Mouse (Mus musculus) E14TG2a.4 (cell line): ENCODE data around the gene Fam222b.
A peak's percentile ranks its signal among the peaks of the same experiment; 100 is the strongest.

Source experiments
- H3K27me3 ChIP-seq: 2 replicates; pipeline ENCODE4 v1.6.1; 2014; ENCODE audit warnings: low read length, control low read depth; ENCODE audit not compliant: insufficient read depth
- H3K36me3 ChIP-seq: 2 replicates; pipeline ENCODE4 v1.6.1; 2014; ENCODE audit warnings: low read length, control low read depth; ENCODE audit not compliant: insufficient read depth
- H3K4me1 ChIP-seq: replicated peaks from 2 replicates; pipeline ENCODE4 v1.6.1; 2014; ENCODE audit warnings: low read depth, low read length, control low read depth
- H3K4me3 ChIP-seq: replicated peaks from 2 replicates; pipeline ENCODE4 v1.5.1; 2014; ENCODE audit warnings: mild to moderate bottlenecking, low read length
- H3K9me3 ChIP-seq: 2 replicates; pipeline ENCODE4 v1.6.1; 2014; ENCODE audit warnings: low read length, control low read depth
- CTCF ChIP-seq: conservative IDR thresholded peaks from 2 replicates; pipeline ENCODE4 v1.5.1; 2014; ENCODE audit warnings: low read length
- NANOG ChIP-seq: IDR thresholded peaks from 2 replicates; pipeline ENCODE4 v1.6.1; 2014; ENCODE audit warnings: borderline replicate concordance, low read length, mixed read lengths
- POU5F1 ChIP-seq: IDR thresholded peaks from 2 replicates; pipeline ENCODE4 v1.6.1; 2014; ENCODE audit warnings: low read length, borderline replicate concordance

Fam222b gene

DNA sequence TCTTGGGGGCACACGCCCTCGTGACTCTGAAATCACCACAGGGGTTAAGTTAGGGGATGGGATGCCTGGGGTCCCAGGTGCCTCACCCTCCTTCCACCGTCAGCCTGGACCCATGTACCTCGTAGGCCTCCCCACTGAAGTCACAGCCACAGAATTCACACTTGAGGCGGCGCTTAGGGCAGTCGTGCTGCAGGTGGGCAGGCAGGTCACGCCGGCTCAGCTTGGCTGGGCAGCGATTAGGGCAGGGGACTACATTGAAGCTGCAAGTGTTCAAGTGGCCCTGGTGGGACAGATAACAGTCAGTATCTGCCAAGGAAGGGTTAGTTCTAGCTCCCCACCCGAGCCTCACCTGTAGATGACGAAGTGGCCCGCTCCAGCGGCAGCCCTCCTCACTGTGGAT is 66.7 kb downstream of the Fam222b start:
- Histone ChIP-seq H3K36me3 (peaks cover 75% of the 10 kb centered on the region), H3K4me1 (peaks cover 84% of the 10 kb centered on the region), H3K9me3 (no peaks in the 10 kb centered on the region), H3K4me3 (0 out of 2 replicates have a peak overlapping the region, but pooled peaks have one; percentile 52), H3K27me3 (no peaks in the 10 kb centered on the region)
- TF ChIP-seq NANOG (no peak), POU5F1 (no peak), CTCF (no peak)

GRCm38 (mm10) chr11:78161968-78162367 is 67.5 kb downstream of the Fam222b start:
- H3K4me1 ChIP-seq = peaks cover 85% of the 10 kb centered on the region
- H3K27me3 ChIP-seq = no peaks in the 10 kb centered on the region
- TF ChIP-seq CTCF (no peak), NANOG (no peak), POU5F1 (no peak)
- H3K9me3 ChIP-seq = no peaks in the 10 kb centered on the region
- peaks cover 67% of the 10 kb centered on the region for H3K36me3 ChIP-seq
- peak overlapping the region; percentile 98 for H3K4me3 ChIP-seq

- Histone ChIP-seq H3K9me3 (no peaks in the 10 kb centered on the region), H3K4me3 (peak overlapping the region; percentile 98), H3K36me3 (peaks cover 66% of the 10 kb centered on the region)
Measured at GRCm38 (mm10) chr11:78162504-78162903, 68.0 kb downstream of the Fam222b start.

DNA sequence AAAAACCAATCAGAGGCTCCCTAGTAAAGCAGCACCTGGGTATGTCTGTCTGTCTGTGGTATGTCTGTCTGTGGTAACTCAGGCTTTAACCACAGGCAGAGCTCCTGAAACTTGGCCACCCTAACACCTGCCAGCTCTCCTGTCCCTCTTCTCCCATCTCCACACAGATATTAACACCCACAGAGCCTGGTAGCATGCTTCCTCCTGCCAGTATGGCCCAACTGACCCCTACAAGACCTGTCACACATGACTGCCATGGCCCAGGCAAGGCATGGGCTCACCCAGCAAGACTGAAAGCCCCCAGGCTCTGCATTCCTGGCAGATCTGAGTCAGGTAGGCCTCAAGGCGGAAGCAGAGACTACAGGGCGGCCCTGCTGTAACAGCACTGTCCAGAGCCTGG is 68.6 kb downstream of the Fam222b start:
- H3K4me1 ChIP-seq = peaks cover 85% of the 10 kb centered on the region
- H3K36me3 ChIP-seq = peaks cover 66% of the 10 kb centered on the region
- no peaks in the 10 kb centered on the region for H3K9me3 ChIP-seq
- no peaks in the 10 kb centered on the region for H3K27me3 ChIP-seq
- TF ChIP-seq NANOG (no peak), POU5F1 (no peak), CTCF (no peak)
- H3K4me3 ChIP-seq = peak overlapping the region; percentile 98

More at GRCm38 (mm10) chr11:78162504-78162903, 68.0 kb downstream of the Fam222b start:
- H3K4me1 ChIP-seq = peaks cover 85% of the 10 kb centered on the region
- H3K27me3 ChIP-seq = no peaks in the 10 kb centered on the region
- no peak for TF ChIP-seq CTCF
- no peak for TF ChIP-seq POU5F1
- no peak for TF ChIP-seq NANOG

DNA sequence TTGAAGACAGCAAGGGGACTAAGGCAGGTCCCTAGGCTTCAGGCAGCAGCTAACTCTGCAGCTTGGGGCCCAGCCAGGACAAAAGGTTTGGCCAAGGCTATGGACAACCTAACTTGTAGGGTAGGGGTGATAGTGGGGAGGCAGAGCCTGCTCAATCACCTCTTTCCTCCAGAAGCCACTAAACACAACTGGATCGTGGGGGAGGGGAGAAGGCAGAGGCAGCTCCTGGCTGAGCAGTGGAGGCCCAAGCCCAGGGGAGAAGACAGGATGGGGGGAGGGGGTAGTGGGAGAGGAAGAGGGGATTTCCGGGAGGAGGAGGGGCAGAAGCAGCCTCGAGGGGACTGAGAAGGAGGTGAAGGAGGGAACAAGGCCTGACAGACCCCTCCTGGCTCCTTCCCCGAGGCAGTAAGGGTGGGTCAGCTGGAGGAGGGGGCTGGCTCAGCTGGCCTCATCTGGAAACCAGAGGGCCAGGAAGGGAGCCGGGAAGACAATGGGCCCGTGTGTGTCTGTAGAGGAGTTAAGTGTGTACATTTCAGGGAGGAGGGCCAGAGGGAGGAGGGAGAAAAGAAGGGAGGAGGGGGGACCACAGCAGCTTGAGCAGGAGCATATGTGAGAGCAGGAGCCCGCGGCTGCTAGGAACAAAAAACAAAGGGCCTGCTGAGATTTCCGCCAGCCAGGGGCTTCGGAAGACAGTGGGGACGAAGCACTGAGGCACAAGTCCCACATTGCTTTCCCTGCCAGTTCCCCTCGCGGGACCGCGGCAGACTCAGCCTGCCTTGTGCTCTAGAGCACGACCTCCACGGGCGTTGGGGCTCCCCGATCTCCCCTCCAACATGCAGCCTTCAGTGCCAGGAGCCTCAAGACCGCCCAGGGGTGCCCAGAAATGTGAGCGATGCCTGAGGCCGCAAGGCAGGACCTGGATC is 69.5 kb downstream of the Fam222b start:
- peaks cover 57% of the 10 kb centered on the region for H3K36me3 ChIP-seq
- no peaks in the 10 kb centered on the region for H3K27me3 ChIP-seq
- no peaks in the 10 kb centered on the region for H3K9me3 ChIP-seq
- TF ChIP-seq CTCF = no peak
- no peak for TF ChIP-seq NANOG
- TF ChIP-seq POU5F1 = no peak
- H3K4me1 ChIP-seq = peaks cover 85% of the 10 kb centered on the region
- H3K4me3 ChIP-seq = peak overlapping the region; percentile 98

- no peak for TF ChIP-seq NANOG
- no peak for TF ChIP-seq CTCF
- no peak for TF ChIP-seq POU5F1
- H3K4me3 ChIP-seq = peak overlapping the region; percentile 98
- peaks cover 51% of the 10 kb centered on the region for H3K36me3 ChIP-seq
- no peaks in the 10 kb centered on the region for H3K9me3 ChIP-seq
- peaks cover 85% of the 10 kb centered on the region for H3K4me1 ChIP-seq
- H3K27me3 ChIP-seq = no peaks in the 10 kb centered on the region
Measured at GRCm38 (mm10) chr11:78164604-78164923, 70.1 kb downstream of the Fam222b start.

GRCm38 (mm10) chr11:78164924-78165760 is 70.7 kb downstream of the Fam222b start, which contains the start of gene Traf4:
Gene Traf4 (minus strand): TSS chr11:78165589.
- Histone ChIP-seq H3K9me3 (no peaks in the 10 kb centered on the region), H3K27me3 (no peaks in the 10 kb centered on the region), H3K36me3 (peaks cover 45% of the 10 kb centered on the region), H3K4me1 (peaks cover 85% of the 10 kb centered on the region), H3K4me3 (peak within 1 kb of the TSS; percentile 98)
- TF ChIP-seq CTCF (no peak), NANOG (no peak), POU5F1 (no peak)

DNA sequence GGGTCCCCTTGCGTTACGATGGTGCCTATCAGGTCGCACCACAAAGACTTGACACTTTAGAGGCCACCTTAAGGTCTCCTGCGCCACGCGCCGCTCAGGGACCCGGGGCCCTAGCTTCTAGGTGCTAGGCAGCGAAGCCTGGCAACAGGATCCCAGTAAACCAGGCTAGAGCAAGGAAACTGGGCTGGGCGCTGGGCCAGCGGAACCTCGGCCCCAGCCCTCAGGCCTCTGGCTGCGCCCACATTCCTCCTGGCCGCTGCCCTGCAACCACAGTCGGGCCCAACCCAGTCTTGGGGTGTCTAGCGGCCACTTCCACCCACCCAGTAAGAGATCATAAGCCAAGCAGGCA is 71.3 kb downstream of the Fam222b start:
- Histone ChIP-seq H3K9me3 (no peaks in the 10 kb centered on the region), H3K27me3 (no peaks in the 10 kb centered on the region), H3K36me3 (peaks cover 39% of the 10 kb centered on the region), H3K4me3 (peak overlapping the region; percentile 98), H3K4me1 (peaks cover 85% of the 10 kb centered on the region)
- TF ChIP-seq NANOG (no peak), CTCF (no peak), POU5F1 (no peak)
